Mouse (Mus musculus) ES-E14 (cell line): Measurements from ENCODE around the gene Acp5. TPM values are rescaled to one million over a fixed set of nuclear protein-coding genes. Genes with fewer than 3 reads are reported as not detected.

Source experiments
- DNase-seq: peaks from one replicate; pipeline ENCODE4 v3.0.0-alpha.2; 2013; ENCODE audit warnings: low read depth, low spot score
- H3K27ac ChIP-seq: 2 replicates; pipeline ENCODE4 v1.5.1; 2012; ENCODE audit warnings: low read depth, mild to moderate bottlenecking, low read length, moderate library complexity, mixed read lengths; ENCODE audit not compliant: poor library complexity, insufficient read depth, severe bottlenecking
- H3K36me3 ChIP-seq: 2 replicates; pipeline ENCODE4 v1.6.1; 2012; ENCODE audit warnings: mild to moderate bottlenecking, low read length, moderate library complexity, mixed read lengths; ENCODE audit not compliant: control insufficient read depth, poor library complexity, insufficient read depth, severe bottlenecking
- H3K4me1 ChIP-seq, 2 experiments: fragments of 150-350 bp in 1 of 2; sonication (generic) in 1 of 2; 2 replicates each; pipeline ENCODE4 v1.6.1; 2012; ENCODE audit warnings: low read length in 2 of 2, mild to moderate bottlenecking in 1 of 2, mixed read lengths in 1 of 2; ENCODE audit not compliant: control insufficient read depth in 2 of 2, insufficient read depth in 2 of 2, poor library complexity in 1 of 2
- H3K4me3 ChIP-seq, 2 experiments: fragments of 150-350 bp in 1 of 2; sonication (generic) in 1 of 2; 2 replicates each; pipeline ENCODE4 v1.5.1; 2012; ENCODE audit warnings: low read length in 2 of 2, low read depth in 1 of 2, mild to moderate bottlenecking in 1 of 2, mixed read lengths in 1 of 2; ENCODE audit not compliant: insufficient read depth in 1 of 2, poor library complexity in 1 of 2, severe bottlenecking in 1 of 2
- H3K9ac ChIP-seq: 2 replicates; pipeline ENCODE4 v1.6.1; 2012; ENCODE audit warnings: low read depth, mild to moderate bottlenecking, low read length, mixed read lengths; ENCODE audit not compliant: poor library complexity, insufficient read depth, severe bottlenecking
- H3K9me3 ChIP-seq: fragments of 150-350 bp; sonication (generic); 2 replicates; pipeline ENCODE4 v1.6.1; 2012; ENCODE audit warnings: low read depth, mild to moderate bottlenecking, low read length; ENCODE audit not compliant: control insufficient read depth, insufficient read depth
- CHD2 ChIP-seq: IDR thresholded peaks from 2 replicates; pipeline ENCODE4 v1.6.1; 2014; ENCODE audit warnings: mild to moderate bottlenecking, low read depth, low read length, inconsistent platforms
- HCFC1 ChIP-seq: IDR thresholded peaks from 2 replicates; pipeline ENCODE4 v1.6.1; 2012; ENCODE audit warnings: low read length, inconsistent platforms, borderline replicate concordance; ENCODE audit not compliant: insufficient read depth
- MAFK ChIP-seq: IDR thresholded peaks from 2 replicates; pipeline ENCODE4 v1.6.1; 2014; ENCODE audit warnings: mild to moderate bottlenecking, low read depth, low read length, inconsistent platforms; ENCODE audit not compliant: insufficient read depth
- ZC3H11A ChIP-seq: IDR thresholded peaks from 2 replicates; pipeline ENCODE4 v1.6.1; 2012; ENCODE audit warnings: low read depth, mild to moderate bottlenecking, inconsistent platforms, low read length, borderline replicate concordance
- ZNF384 ChIP-seq: IDR thresholded peaks from 2 replicates; pipeline ENCODE4 v1.6.1; 2012; ENCODE audit warnings: low read depth, low read length, inconsistent platforms
- in situ Hi-C, 2 experiments: fragments of 600-800 bp; cut with MboI; formaldehyde crosslinking; loops; one replicate each; pipeline ENCODE4 v1.15.1; 2025; ENCODE audit warnings: low sequenced_read_pairs in 2 of 2, inconsistent platforms in 1 of 2; ENCODE audit not compliant: unreplicated experiment in 2 of 2
- total RNA-seq: library from RNA; depleted of rRNA; stranded (reverse); fragments of 300-350 nt; gene quantifications from 2 replicates; pipeline ENCODE4 v1.2.3, GENCODE M21; 2012; rRNA removed

The Acp5 gene
- 14.6 and 17.3 TPM in 2 replicates for total RNA-seq

DNA sequence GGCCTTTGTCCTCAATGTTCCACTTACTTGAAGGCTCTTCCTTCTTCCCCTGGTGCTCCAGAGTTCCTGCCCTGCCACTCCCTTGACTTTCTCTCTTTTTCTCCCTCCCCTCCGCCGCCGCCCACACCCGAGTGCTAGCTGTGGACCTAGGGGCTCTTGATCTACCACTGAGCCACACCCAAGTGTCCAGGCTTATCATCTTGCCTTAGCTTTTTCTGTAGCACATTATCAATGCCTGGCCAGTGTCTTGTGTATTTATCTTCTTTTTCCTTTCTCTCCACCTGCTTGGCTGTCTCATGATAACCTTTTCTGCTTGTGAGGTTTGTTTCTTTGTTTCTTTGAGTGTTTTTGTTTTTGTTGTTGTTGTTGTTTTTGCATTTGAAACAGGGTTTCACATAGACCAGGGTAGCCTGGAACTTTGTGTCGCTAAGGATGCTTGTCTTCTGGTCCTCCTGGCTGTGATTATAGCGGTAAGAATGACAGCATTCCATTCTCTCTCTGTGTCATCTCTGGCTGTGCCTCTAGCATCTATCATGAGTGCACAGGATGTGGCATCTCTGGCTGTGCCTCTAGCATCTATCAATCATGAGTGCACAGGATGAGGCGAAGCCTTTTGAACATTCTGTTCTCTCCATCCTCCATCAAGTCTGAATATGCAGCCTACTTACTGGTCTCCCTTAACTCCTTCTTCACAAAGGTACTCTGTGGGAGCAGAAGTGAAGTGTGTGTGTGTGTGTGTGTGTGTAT, at the start of gene Acp5:
Acp5 (minus strand) TSS at position 68 of the 747 bp plus-strand sequence.
- in situ Hi-C loops = no loop called here
- Histone ChIP-seq H3K9me3 (no peaks in the 10 kb centered on the region), H3K4me3 (no peak within 1 kb of the TSS), H3K4me1 (peaks cover 2 to 16% of the 10 kb centered on the region in 2 experiments; a peak in 2 of 4 replicates), H3K27ac (no peak within 1 kb of the TSS), H3K36me3 (no peaks in the 10 kb centered on the region), H3K9ac (no peak within 1 kb of the TSS)
- TF ChIP-seq ZNF384 = no peak
- DNase-seq = no peak

DNA sequence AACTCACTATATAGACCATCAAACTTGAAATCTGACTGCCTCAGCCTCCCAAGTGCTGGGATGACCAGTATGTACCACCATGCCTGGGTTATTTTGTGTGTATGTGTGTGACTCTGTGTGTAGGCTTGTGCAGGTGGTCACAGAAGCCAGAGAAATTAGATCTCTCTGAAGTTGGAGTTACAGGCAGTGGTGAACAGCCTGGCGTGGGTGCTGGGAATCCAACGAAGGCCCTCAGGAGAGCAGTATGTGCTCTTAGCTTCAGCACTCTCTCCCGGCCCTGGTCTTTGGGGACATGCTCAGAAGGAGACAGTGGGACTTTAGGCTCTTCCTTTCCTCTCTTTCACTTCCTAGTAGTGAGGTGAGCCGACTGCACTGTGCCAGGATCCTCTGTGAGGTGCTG, 36.8 kb upstream of the Acp5 start:
- Histone ChIP-seq H3K4me1 (no peaks in the 10 kb centered on the region), H3K36me3 (no peaks in the 10 kb centered on the region), H3K27ac (no peak overlapping the region), H3K4me3 (no peak overlapping the region), H3K9ac (no peak overlapping the region), H3K9me3 (peaks cover 7% of the 10 kb centered on the region; the same call in 1 of the 2 replicates)
- no peak for DNase-seq
- in situ Hi-C loops = no loop called here
- TF ChIP-seq ZNF384 = no peak
- TF ChIP-seq HCFC1 = no peak
- no peak for TF ChIP-seq ZC3H11A
- TF ChIP-seq MAFK = no peak
- TF ChIP-seq CHD2 = no peak

DNA sequence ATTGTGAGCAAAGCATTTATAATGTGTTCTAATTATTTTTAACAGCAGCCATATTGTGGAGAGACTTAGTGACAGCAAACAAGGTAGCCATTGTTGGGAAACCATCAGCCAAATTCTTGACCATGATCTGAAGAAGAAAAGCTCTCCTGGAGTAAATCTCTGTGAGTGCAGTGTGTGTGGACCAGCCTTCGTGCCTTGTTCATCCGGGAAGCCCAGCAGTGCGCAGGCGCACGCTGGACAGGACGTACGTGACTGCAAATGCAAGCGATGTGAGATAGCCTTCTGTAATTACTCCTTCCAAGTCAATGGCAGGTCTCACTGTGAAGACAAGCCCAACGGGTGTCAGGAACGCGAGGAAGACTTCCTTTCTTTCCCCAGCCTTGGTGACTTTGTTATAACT, 33.8 kb upstream of the Acp5 start:
- Histone ChIP-seq H3K9me3 (no peaks in the 10 kb centered on the region), H3K36me3 (no peaks in the 10 kb centered on the region), H3K27ac (no peak overlapping the region), H3K4me1 (peaks cover 0 to 4% of the 10 kb centered on the region in 2 experiments; a peak in 1 of 4 replicates), H3K9ac (no peak overlapping the region), H3K4me3 (no peak overlapping the region)
- DNase-seq = no peak
- in situ Hi-C loops = no loop called here
- TF ChIP-seq HCFC1 (no peak), CHD2 (no peak), ZC3H11A (no peak), MAFK (no peak)

DNA sequence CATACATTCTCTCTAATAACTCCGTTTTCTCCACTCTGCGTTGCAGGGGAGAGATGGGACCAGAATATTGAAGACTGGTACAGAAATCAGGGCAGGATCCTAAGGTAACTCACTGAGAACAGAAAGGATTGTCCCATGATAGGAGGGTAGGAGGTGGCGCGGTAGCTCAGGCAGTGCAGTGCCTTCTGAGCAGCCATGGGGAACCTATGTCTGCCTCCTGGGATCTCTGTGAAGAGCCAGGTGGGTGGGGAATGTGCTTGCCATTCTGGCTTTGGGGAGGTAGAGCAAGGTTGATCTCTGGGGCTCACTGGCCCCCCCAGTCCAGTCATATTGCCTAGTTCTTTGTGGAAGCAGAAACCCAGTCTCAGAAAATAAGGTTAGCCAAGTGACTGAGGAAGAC, 32.2 kb upstream of the Acp5 start:
- Histone ChIP-seq H3K4me3 (no peak overlapping the region), H3K9me3 (no peaks in the 10 kb centered on the region), H3K4me1 (peaks cover 0 to 4% of the 10 kb centered on the region in 2 experiments; a peak in 1 of 4 replicates), H3K36me3 (no peaks in the 10 kb centered on the region), H3K27ac (no peak overlapping the region), H3K9ac (no peak overlapping the region)
- in situ Hi-C loops = no loop called here
- no peak for DNase-seq
- TF ChIP-seq HCFC1 = no peak
- TF ChIP-seq MAFK = no peak
- TF ChIP-seq ZC3H11A = no peak
- TF ChIP-seq ZNF384 = no peak
- TF ChIP-seq CHD2 = no peak

DNA sequence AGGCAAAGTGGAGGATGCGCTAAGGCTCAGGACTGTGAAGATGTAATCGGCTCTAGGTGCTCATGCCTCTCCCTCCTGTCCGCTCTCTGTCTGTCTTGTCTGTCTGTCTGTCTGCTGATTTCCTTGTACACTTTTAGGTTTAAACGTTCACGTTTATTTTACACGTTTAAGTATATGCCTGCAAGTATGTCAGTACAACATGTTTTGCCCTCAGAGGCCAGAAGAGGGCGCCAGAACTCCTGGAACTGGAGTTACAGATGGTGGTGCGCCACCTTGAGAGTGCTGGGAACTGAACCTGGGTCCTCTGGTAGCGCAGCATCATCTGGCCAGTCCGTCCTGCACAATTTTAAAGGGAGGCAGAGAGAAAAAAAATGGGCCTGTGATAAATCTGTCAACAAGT, 31.2 kb upstream of the Acp5 start:
- Histone ChIP-seq H3K9ac (no peak overlapping the region), H3K4me1 (peaks cover 0 to 4% of the 10 kb centered on the region in 2 experiments; a peak in 1 of 4 replicates), H3K9me3 (no peaks in the 10 kb centered on the region), H3K36me3 (no peaks in the 10 kb centered on the region), H3K27ac (no peak overlapping the region), H3K4me3 (no peak overlapping the region)
- no peak for DNase-seq
- in situ Hi-C loops = no loop called here
- TF ChIP-seq ZNF384 (no peak), HCFC1 (no peak), CHD2 (no peak), ZC3H11A (no peak), MAFK (no peak)
